Mouse (Mus musculus): Measurements from ENCODE around the gene Tuft1. TPM values are rescaled to one million over a fixed set of nuclear protein-coding genes. Genes with fewer than 3 reads are reported as not detected.

Gene Tuft1
- polyA plus RNA-seq, 1 experiment: 3.5 TPM

DNA sequence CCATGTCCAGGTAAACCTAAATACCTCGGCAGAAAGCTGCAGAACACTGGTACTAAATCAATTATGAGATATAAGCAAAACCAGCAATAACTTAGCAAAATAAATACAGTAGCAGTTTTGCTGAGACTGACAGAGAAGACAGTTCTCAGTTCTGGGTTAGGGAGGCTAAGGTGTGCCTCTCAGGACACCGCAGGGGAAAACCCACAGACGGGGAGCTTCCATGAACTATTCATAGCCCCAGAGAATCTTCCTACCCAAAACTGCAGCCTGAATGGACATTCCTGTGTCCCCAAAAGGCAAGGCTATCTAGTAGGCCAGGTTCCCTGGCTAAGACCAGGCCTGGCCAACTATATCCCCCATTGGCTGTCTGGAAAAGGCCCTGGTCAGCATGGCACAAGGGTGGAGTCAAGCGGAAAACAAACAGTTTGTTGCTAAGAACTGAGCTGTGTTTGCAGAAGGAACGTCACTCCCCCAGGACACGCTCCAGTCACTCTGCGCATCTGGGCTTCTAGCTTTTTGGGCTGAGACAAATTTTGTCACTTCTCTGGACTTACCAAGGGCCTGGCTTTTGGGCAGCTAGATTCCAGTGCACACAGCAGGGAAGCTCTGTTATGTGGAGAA is 45.3 kb downstream of the Tuft1 start:
- Histone ChIP-seq H3K4me2 (ENCODE audit: low read depth) (no peak overlapping the region), H3K79me2 (ENCODE audit: control insufficient read depth, insufficient read depth) (no peaks in the 10 kb centered on the region), H3K27me3 (ENCODE audit: control insufficient read depth, insufficient read depth, insufficient read length) (no peaks in the 10 kb centered on the region), H3ac (ENCODE audit: control insufficient read depth, insufficient read length) (no peak overlapping the region), H3K4me3 (no peak overlapping the region), H3K36me3 (ENCODE audit: control insufficient read depth, insufficient read depth) (no peaks in the 10 kb centered on the region)
- TF ChIP-seq MAX (IDR thresholded peaks at IDR 0.05; ENCODE audit: low read depth) (no peak), POLR2AphosphoS2 (IDR thresholded peaks at IDR 0.05; ENCODE audit: insufficient read length, low read depth) (no peak), REST (IDR thresholded peaks at IDR 0.05; ENCODE audit: insufficient read depth, insufficient read length) (no peak), MYOG (IDR thresholded peaks at IDR 0.05; ENCODE audit: control insufficient read depth in 1 of 3, insufficient read depth in 1 of 3, insufficient read length in 2 of 3, low read depth in 2 of 3) (no peak), SRF (IDR thresholded peaks at IDR 0.05; ENCODE audit: control insufficient read depth, insufficient read length, low read depth) (no peak), E2F4 (IDR thresholded peaks at IDR 0.05; ENCODE audit: insufficient read depth) (no peak), MYOD1 (IDR thresholded peaks at IDR 0.05; ENCODE audit: control insufficient read depth in 1 of 3, insufficient read length in 2 of 3, low read depth in 2 of 3) (no peak), CEBPB (IDR thresholded peaks at IDR 0.05; ENCODE audit: insufficient read depth, poor library complexity, severe bottlenecking) (no peak), POLR2A (IDR thresholded peaks at IDR 0.05; ENCODE audit: insufficient read length, low read depth) (no peak), USF1 (IDR thresholded peaks at IDR 0.05; ENCODE audit: low read depth) (no peak), TCF12 (IDR thresholded peaks at IDR 0.05; ENCODE audit: insufficient read depth, poor library complexity, severe bottlenecking) (no peak)

DNA sequence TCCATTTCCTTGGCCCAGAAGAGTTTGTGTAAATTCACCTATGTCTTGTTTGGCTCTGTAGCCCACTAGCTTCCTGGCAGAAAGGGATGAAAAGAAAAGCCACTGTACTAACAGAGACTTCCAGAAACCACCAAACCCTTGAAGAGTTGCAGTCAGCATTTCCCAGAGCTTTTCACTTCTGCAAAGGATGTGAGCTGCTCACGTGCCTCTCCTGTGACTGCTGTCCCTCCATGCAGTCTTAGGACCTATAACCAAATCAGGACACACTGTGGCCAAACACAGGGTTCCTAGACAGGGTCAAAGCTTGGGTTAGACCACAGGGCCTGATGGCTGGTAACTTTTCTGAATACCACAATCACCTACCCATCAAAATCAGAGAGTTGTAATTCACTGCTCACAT is 46.4 kb downstream of the Tuft1 start:
- H3K27me3 ChIP-seq (ENCODE audit: control insufficient read depth, insufficient read depth, insufficient read length): no peaks in the 10 kb centered on the region
- TF ChIP-seq MAX (IDR thresholded peaks at IDR 0.05; ENCODE audit: low read depth) (no peak), SRF (IDR thresholded peaks at IDR 0.05; ENCODE audit: control insufficient read depth, insufficient read length, low read depth) (no peak), POLR2AphosphoS2 (IDR thresholded peaks at IDR 0.05; ENCODE audit: insufficient read length, low read depth) (no peak), REST (IDR thresholded peaks at IDR 0.05; ENCODE audit: insufficient read depth, insufficient read length) (no peak), CEBPB (IDR thresholded peaks at IDR 0.05; ENCODE audit: insufficient read depth, poor library complexity, severe bottlenecking) (no peak), E2F4 (IDR thresholded peaks at IDR 0.05; ENCODE audit: insufficient read depth) (no peak), TCF3 (IDR thresholded peaks at IDR 0.05; ENCODE audit: insufficient read length, low read depth) (no peak), TCF12 (IDR thresholded peaks at IDR 0.05; ENCODE audit: insufficient read depth, poor library complexity, severe bottlenecking) (no peak), MYOG (IDR thresholded peaks at IDR 0.05; ENCODE audit: control insufficient read depth in 1 of 3, insufficient read depth in 1 of 3, insufficient read length in 2 of 3, low read depth in 2 of 3) (no peak), MYOD1 (IDR thresholded peaks at IDR 0.05; ENCODE audit: control insufficient read depth in 1 of 3, insufficient read length in 2 of 3, low read depth in 2 of 3) (no peak), USF1 (IDR thresholded peaks at IDR 0.05; ENCODE audit: low read depth) (no peak), POLR2A (IDR thresholded peaks at IDR 0.05; ENCODE audit: insufficient read length, low read depth) (no peak)
- no peaks in the 10 kb centered on the region for H3K79me2 ChIP-seq (ENCODE audit: control insufficient read depth, insufficient read depth)
- H3K36me3 ChIP-seq (ENCODE audit: control insufficient read depth, insufficient read depth): no peaks in the 10 kb centered on the region
- H3ac ChIP-seq (ENCODE audit: control insufficient read depth, insufficient read length): no peak overlapping the region
- no peak overlapping the region for H3K4me2 ChIP-seq (ENCODE audit: low read depth)
- no peak overlapping the region for H3K4me3 ChIP-seq

DNA sequence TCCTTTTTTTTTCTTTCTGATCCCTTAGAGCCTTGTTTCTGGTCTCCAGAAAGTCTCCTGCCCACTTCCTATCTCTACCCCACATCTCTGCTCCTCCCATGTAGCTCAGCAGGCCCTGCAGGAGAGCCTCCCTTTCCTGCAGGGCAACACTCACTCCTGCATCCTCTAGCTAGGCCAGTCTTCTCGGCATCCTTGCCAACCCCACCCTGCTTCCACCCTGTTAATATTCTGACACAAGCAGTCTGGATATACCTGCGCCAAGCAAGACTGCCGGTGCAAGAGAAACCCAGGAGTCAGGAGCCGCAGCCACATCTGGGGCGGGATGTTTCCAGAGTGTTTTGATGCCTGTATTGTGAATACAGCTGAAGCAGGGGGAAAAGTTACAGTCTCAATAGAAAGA is 46.8 kb downstream of the Tuft1 start:
- Histone ChIP-seq H3K4me2 (ENCODE audit: low read depth) (no peak overlapping the region), H3ac (ENCODE audit: control insufficient read depth, insufficient read length) (no peak overlapping the region)

DNA sequence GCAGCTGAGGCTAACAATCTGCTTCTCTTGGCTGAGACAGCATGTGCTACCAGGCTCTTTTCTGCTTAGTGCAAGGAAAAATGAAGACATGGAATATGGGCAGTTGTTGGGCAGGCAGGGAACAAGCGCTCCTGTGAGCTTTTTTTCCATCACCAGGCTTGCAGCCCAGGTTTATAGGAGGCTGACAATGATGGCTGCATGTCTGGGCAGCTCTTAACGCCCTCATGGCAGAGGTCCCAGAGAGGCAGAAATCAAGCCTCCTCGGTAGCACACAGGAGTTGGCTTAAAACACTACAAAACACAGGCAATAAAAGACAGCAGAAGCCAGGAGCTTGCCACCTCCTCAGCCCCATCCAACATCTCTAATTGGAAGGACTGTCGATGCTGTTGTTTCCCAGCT is 47.3 kb downstream of the Tuft1 start:
- Histone ChIP-seq H3K4me3 (no peak overlapping the region), H3K4me2 (ENCODE audit: low read depth) (no peak overlapping the region), H3K27me3 (ENCODE audit: control insufficient read depth, insufficient read depth, insufficient read length) (no peaks in the 10 kb centered on the region), H3K36me3 (ENCODE audit: control insufficient read depth, insufficient read depth) (no peaks in the 10 kb centered on the region), H3K79me2 (ENCODE audit: control insufficient read depth, insufficient read depth) (no peaks in the 10 kb centered on the region), H3ac (ENCODE audit: control insufficient read depth, insufficient read length) (no peak overlapping the region)
- TF ChIP-seq REST (IDR thresholded peaks at IDR 0.05; ENCODE audit: insufficient read depth, insufficient read length) (no peak), SRF (IDR thresholded peaks at IDR 0.05; ENCODE audit: control insufficient read depth, insufficient read length, low read depth) (no peak), MYOG (IDR thresholded peaks at IDR 0.05; ENCODE audit: control insufficient read depth in 1 of 3, insufficient read depth in 1 of 3, insufficient read length in 2 of 3, low read depth in 2 of 3) (no peak), POLR2AphosphoS2 (IDR thresholded peaks at IDR 0.05; ENCODE audit: insufficient read length, low read depth) (no peak), E2F4 (IDR thresholded peaks at IDR 0.05; ENCODE audit: insufficient read depth) (no peak), CEBPB (IDR thresholded peaks at IDR 0.05; ENCODE audit: insufficient read depth, poor library complexity, severe bottlenecking) (no peak), USF1 (IDR thresholded peaks at IDR 0.05; ENCODE audit: low read depth) (no peak), TCF12 (IDR thresholded peaks at IDR 0.05; ENCODE audit: insufficient read depth, poor library complexity, severe bottlenecking) (no peak), MYOD1 (IDR thresholded peaks at IDR 0.05; ENCODE audit: control insufficient read depth in 1 of 3, insufficient read length in 2 of 3, low read depth in 2 of 3) (no peak)

More for the DNA sequence above, 46.8 kb downstream of the Tuft1 start:
- Histone ChIP-seq H3K4me3 (no peak overlapping the region), H3K36me3 (ENCODE audit: control insufficient read depth, insufficient read depth) (no peaks in the 10 kb centered on the region), H3K27me3 (ENCODE audit: control insufficient read depth, insufficient read depth, insufficient read length) (no peaks in the 10 kb centered on the region), H3K79me2 (ENCODE audit: control insufficient read depth, insufficient read depth) (no peaks in the 10 kb centered on the region)
- TF ChIP-seq USF1 (IDR thresholded peaks at IDR 0.05; ENCODE audit: low read depth) (no peak), MAX (IDR thresholded peaks at IDR 0.05; ENCODE audit: low read depth) (no peak), MYOD1 (IDR thresholded peaks at IDR 0.05; ENCODE audit: control insufficient read depth in 1 of 3, insufficient read length in 2 of 3, low read depth in 2 of 3) (no peak), REST (IDR thresholded peaks at IDR 0.05; ENCODE audit: insufficient read depth, insufficient read length) (no peak), POLR2AphosphoS2 (IDR thresholded peaks at IDR 0.05; ENCODE audit: insufficient read length, low read depth) (no peak), POLR2A (IDR thresholded peaks at IDR 0.05; ENCODE audit: insufficient read length, low read depth) (no peak), TCF3 (IDR thresholded peaks at IDR 0.05; ENCODE audit: insufficient read length, low read depth) (no peak), MYOG (IDR thresholded peaks at IDR 0.05; ENCODE audit: control insufficient read depth in 1 of 3, insufficient read depth in 1 of 3, insufficient read length in 2 of 3, low read depth in 2 of 3) (no peak), SRF (IDR thresholded peaks at IDR 0.05; ENCODE audit: control insufficient read depth, insufficient read length, low read depth) (no peak), TCF12 (IDR thresholded peaks at IDR 0.05; ENCODE audit: insufficient read depth, poor library complexity, severe bottlenecking) (no peak), E2F4 (IDR thresholded peaks at IDR 0.05; ENCODE audit: insufficient read depth) (no peak), CEBPB (IDR thresholded peaks at IDR 0.05; ENCODE audit: insufficient read depth, poor library complexity, severe bottlenecking) (no peak)

All from myocyte (in vitro differentiated cells).